Mouse (Mus musculus) neutrophil, adult 83 days (primary cell): ENCODE results near the gene Eddm3b. TPM values are rescaled to one million over a fixed set of nuclear protein-coding genes. Genes with fewer than 3 reads are reported as not detected.

Experiments used
- total RNA-seq, 2 experiments: library from RNA; stranded (reverse); gene quantifications; one replicate each; pipeline ENCODE4 v1.2.4; 2023

The Eddm3b gene
- total RNA-seq = not detected

DNA sequence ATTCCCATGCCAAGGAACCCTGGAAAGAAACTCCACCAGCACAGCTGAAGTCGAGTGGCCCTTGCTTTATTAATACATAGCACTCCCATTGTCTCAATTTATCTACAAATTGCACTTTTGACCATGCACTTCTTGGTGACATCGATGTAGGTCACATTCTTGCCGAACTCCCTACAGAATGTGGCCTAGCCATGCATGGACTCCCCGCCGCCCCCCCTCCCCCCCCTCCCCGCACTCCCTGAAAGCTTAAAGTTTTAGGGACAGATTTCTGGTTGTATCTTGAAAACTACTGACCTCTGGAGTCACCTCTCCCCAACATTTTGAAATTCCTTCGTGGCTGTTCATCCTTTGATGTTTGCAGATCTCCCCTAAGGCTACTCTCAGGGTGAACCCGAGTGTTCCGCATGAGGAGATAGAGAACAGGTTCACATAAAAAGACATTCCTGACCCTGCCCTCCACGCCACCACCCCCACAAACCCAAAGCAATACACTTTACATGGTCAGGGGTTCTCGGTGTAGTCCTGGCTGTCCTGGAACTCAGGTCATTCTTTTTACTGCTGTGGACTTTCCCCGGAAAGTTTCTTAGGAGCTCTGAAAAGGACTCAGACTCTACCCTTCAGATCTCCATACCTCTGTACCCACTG, at the start of gene Eddm3b:
Gene Eddm3b (plus strand): TSS at position 511 of the 645 bp plus-strand sequence.

DNA sequence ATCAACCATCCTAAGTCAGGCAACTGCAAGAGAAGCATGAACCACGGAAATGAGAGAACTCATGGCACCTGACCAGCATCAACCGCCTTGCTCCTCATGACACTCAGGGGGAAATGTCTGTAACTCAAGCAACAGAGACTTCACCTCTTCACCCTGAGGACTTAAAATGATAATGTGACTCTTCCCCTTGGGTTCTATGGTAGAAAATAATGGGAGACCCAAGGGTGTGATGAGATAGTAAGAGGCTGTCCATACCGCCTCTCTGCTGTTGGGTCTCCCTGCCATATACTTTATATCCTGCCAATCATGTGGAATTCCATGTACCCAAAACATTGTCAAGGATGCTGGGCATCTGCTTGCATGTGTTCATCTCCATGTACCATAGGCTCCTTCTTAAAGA, 39.9 kb upstream of the Eddm3b start, which contains the start of gene Olfr750:
Gene Olfr750 (minus strand): TSS at position 101 of the 400 bp plus-strand sequence.

DNA sequence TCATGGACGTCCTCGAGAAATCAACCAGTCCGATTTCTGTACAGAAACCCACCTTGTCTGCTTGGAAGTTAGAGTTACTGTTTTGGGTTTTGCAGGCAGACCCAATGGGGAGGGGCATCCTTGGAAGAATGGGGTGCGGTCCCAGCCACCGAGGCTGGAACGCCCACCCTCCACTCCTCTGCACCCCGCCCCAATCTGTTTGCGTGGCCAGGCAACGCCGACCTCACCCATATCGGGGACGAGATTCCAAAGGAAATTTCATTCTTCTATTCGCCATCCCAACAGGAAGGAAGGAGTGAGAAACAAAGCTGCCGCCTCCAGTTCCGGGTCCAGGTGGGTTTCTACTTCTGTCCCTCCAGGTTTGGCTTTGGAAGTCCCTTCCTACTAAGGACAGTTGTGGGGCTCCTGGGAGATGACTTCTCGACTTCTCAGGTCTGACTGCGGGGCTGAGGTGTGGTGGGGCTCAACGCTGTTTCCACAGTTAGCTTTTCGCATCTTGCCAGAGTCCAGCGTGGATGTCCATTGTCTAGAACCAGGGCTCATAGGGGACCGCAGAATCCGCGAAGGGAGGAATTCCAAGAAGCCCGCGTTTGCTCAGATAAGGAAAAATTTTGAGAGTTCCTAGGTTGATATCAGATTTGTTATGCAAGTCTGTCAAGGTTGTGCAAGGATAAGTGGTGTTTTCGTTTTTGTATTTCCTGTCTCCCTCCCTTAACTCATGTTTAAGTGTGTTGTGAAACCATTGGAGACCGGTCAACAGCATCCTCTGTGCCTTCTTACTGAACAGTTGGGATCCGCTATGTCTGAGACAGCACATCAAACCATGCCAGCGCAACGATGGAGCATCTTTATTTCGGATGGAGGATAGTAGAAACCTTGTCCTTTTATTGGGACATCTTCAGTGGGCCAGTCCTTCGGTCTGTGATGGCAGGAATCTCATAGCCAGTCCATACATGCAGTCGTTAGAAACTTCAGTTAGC, 23.0 kb upstream of the Eddm3b start, which contains the start of the genes Rnase4 and Ang:
Gene Rnase4 (plus strand): TSS at position 157 of the 980 bp plus-strand sequence.
Gene Ang (plus strand): TSS at position 230 of the 980 bp plus-strand sequence.

DNA sequence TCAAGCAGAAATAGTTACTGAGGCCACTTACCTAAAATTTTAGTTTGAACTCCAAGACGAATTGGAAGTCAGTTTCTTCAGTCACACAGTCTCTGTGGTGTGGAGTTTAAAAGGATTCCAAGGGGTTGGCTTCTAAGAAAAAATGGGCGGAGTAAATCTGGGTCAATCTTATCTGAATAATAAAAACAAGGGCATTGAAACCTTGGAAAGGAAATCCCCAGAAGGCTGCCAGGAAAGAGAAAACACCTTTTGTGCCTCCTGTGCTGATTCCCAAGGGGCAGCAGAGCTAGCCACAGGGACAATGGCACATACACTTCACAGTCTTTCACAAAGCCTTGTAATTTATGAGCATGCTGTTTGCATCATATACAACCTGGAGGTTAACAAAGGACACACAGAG, 32.5 kb downstream of the Eddm3b start, which contains the start of gene Rnase1:
Gene Rnase1 (minus strand): TSS at position 101 of the 400 bp plus-strand sequence.

DNA sequence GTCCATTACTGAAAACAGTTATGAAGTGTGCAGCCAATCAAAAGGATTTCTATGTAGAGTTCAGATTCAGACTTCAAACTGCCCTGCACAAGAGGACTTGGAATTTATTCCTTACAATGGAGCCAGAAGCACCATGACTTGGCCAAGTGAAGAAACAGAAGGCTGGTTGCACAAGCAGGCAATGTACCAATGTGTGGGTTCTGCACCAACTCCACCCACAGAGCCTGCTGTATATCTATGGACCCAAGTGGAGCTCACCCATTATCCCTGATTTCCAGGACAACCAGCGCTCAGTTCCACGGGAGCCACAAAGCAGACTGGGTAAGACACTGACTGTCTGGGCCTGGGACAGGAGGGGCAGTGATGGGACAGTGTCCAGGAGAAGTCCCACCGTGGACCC, 47.8 kb downstream of the Eddm3b start, which contains the start of gene Rnase2b:
Gene Rnase2b (plus strand): TSS at position 285 of the 400 bp plus-strand sequence.

Other genes starting within 250 kb of the Eddm3b start
- gene Tep1, start 243.9 kb upstream of the Eddm3b start, total RNA-seq = 10 to 100 TPM; 49.5 to 58.5 TPM
- under 1 TPM; 0.13 to 0.33 TPM for gene Klhl33, start 216.9 kb upstream of the Eddm3b start, total RNA-seq
- 10 to 100 TPM; 22.8 to 27.0 TPM for gene Osgep, start 189.5 kb upstream of the Eddm3b start, total RNA-seq
- gene Apex1, start 189.5 kb upstream of the Eddm3b start, total RNA-seq = 10 to 100 TPM; 16.0 to 20.1 TPM
- 10 to 100 TPM; 53.6 to 56.3 TPM for gene Pip4p1, start 183.6 kb upstream of the Eddm3b start, total RNA-seq
- 100 to 1,000 TPM in 1 of 2 experiments, 10 to 100 TPM in 1; 77.0 to 104 TPM for gene Pnp, start 183.3 kb upstream of the Eddm3b start, total RNA-seq
- gene Gm49342, start 169.9 kb upstream of the Eddm3b start, total RNA-seq = 10 to 100 TPM; 91.1 to 96.2 TPM
- gene Pnp2, start 158.4 kb upstream of the Eddm3b start, total RNA-seq = 10 to 100 TPM in 1 of 2 experiments, 1 to 10 TPM in 1; 9.1 to 11.8 TPM
- gene Rnase10, start 106.7 kb upstream of the Eddm3b start, total RNA-seq = not detected
- gene Rnase9, start 72.6 kb upstream of the Eddm3b start, total RNA-seq = not detected
- not detected for gene Rnase11, start 64.3 kb upstream of the Eddm3b start, total RNA-seq
- 1 to 10 TPM; 1.7 to 2.0 TPM for gene Rnase12, start 56.8 kb upstream of the Eddm3b start, total RNA-seq
- not detected for gene Olfr750, start 40.0 kb upstream of the Eddm3b start, total RNA-seq
- 1 to 10 TPM; 5.1 to 5.8 TPM for gene Rnase4, start 23.3 kb upstream of the Eddm3b start, total RNA-seq
- 1 to 10 TPM; 3.5 to 5.6 TPM for gene Ang, start 23.3 kb upstream of the Eddm3b start, total RNA-seq
- gene Rnase6, start 9.5 kb downstream of the Eddm3b start, total RNA-seq = 10 to 100 TPM; 42.5 to 44.9 TPM
- not detected for gene Rnase1, start 32.4 kb downstream of the Eddm3b start, total RNA-seq
- gene Rnase2b, start 47.8 kb downstream of the Eddm3b start, total RNA-seq = 1 to 10 TPM; 2.5 to 2.7 TPM
- gene Ang2, start 84.7 kb downstream of the Eddm3b start, total RNA-seq = not detected
- gene Ear14, start 89.0 kb downstream of the Eddm3b start, total RNA-seq = not detected
- gene Rnase2a, start 141.7 kb downstream of the Eddm3b start, total RNA-seq = 10 to 100 TPM; 50.2 to 56.3 TPM
- not detected for gene Gm7247, start 247.3 kb downstream of the Eddm3b start, total RNA-seq